In the genomic region with DNA sequence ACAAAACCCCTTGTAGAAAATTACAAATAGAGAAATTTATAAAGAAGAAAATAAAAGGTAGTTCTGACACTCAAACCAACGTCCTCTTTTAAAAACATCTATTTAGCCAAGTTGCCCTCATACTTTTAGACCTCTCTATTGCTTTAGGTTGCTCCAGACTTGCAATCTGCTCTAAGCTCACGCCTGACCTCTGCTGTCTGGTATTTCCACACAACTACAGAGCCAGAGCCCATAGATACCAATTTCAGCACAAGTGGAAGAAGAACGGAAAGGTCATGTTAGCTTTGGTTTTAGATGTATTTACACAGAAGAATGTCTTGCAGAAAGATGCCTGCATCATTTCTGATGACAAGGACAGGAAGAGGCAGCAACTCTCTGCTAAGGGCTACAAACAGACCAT, we compare ENCODE assay signal across 17 mouse cellular contexts. TPM values are rescaled to one million over a fixed set of nuclear protein-coding genes. Genes with fewer than 3 reads are reported as not detected.
DNase-seq lines count a peak whose midpoint lies in the region; ATAC-seq and TF ChIP-seq lines count a peak whose summit lies in the region.
"Had no signal": no experiment of that assay in that cellular context is flagged by ENCODE, and none has a peak within 500 bp of the region (broad histone marks: within the 10 kb centered on the region; RNA-seq: fewer than 3 reads in every experiment).

No protein-coding gene starts in this region.

- 48% methylated on average over 3 of the region's 3 CpGs for WGBS in liver, embryonic 14.5 days (ENCODE audit: insufficient replicate concordance)

- no peak overlapping the region for H3K4me3 ChIP-seq in liver, embryonic 14.5 days (ENCODE audit: insufficient read depth in 1 of 2, low read depth in 2 of 2, low read length in 2 of 2)
- H3K4me3 ChIP-seq: erythroblast, embryonic 14.5 days; hindbrain, embryonic 15.5 days; limb, embryonic 12.5 days had no signal

- H3K36me3 ChIP-seq in liver, embryonic 14.5 days (replicated peaks; ENCODE audit: control insufficient read depth, insufficient read depth, low read depth): no peaks in the 10 kb centered on the region
- H3K36me3 ChIP-seq: hindbrain, embryonic 15.5 days; limb, embryonic 12.5 days had no signal

- intact Hi-C loops in heart, postnatal 14 days (cut with DNase I): loop anchor here (10.0 kb wide), 1 partner anchor 464 kb away; no protein-coding TSS in a partner anchor

- 0 out of 2 replicates have a peak, but pooled peaks have one; percentile 5 for TF ChIP-seq CTCF in liver, embryonic 14.5 days (IDR thresholded peaks at IDR 0.05; ENCODE audit: low read depth)

- H3K27ac ChIP-seq in liver, embryonic 14.5 days: no peak overlapping the region
- H3K27ac ChIP-seq: hindbrain, embryonic 15.5 days; limb, embryonic 12.5 days; macrophage had no signal

- no peak for TF ChIP-seq EP300 in liver, embryonic 14.5 days (IDR thresholded peaks at IDR 0.05; ENCODE audit: low read depth)

- H3K4me2 ChIP-seq in liver, embryonic 14.5 days (ENCODE audit: low read depth): no peak overlapping the region
- H3K4me2 ChIP-seq: hindbrain, embryonic 15.5 days; limb, embryonic 12.5 days had no signal

- peak; percentile 2 to 3 for DNase-seq in heart, postnatal 14 days
- no peak for DNase-seq in heart, adult 9 months (ENCODE audit: low spot score in 2 of 2)
- DNase-seq in liver, embryonic 14.5 days (ENCODE audit: low read depth in 3 of 3, low spot score in 3 of 3): no peak
- DNase-seq in liver: no peak
- peak; percentile 4 for DNase-seq in ES-CJ7 (ENCODE audit: low read depth, low spot score)
- peak; percentile 1 for DNase-seq in R1 (ENCODE audit: low read depth, low spot score)
- DNase-seq: cerebellum, postnatal 36 days; right cerebral cortex, postnatal 4 days had no signal

- H3K9me3 ChIP-seq in liver, embryonic 14.5 days (ENCODE audit: control insufficient read depth, low read length): no peaks in the 10 kb centered on the region
- H3K9me3 ChIP-seq: hindbrain, embryonic 15.5 days; limb, embryonic 12.5 days had no signal

- no peaks in the 10 kb centered on the region for H3K4me1 ChIP-seq in liver, embryonic 14.5 days (replicated peaks; ENCODE audit: control insufficient read depth in 2 of 2, insufficient read depth in 2 of 2, low read length in 1 of 2)
- H3K4me1 ChIP-seq: hindbrain, embryonic 15.5 days; limb, embryonic 12.5 days had no signal

- ATAC-seq in liver, embryonic 14.5 days (ENCODE audit: insufficient read depth): no peak
- ATAC-seq in cerebellum, adult (ENCODE audit: insufficient number of reproducible peaks, low FRiP score, low TSS enrichment): no peak
- ATAC-seq: activated CD4-positive, CD25-positive, alpha-beta regulatory T cell, adult 4 months had no signal

- no peaks in the 10 kb centered on the region for H3K27me3 ChIP-seq in liver, embryonic 14.5 days (ENCODE audit: control insufficient read depth, insufficient read depth, low read length)
- H3K27me3 ChIP-seq: hindbrain, embryonic 15.5 days had no signal

- no peak overlapping the region for H3K9ac ChIP-seq in liver, embryonic 14.5 days (replicated peaks)
- H3K9ac ChIP-seq: hindbrain, embryonic 15.5 days; limb, embryonic 12.5 days had no signal

RNA-seq across cellular contexts. Expression of a gene that starts 32.4 kb away (rescaled TPM):
- total RNA-seq in heart, postnatal 14 days (2021): 1 to 10 TPM; 4.9 to 6.1 TPM
- polyA plus RNA-seq in liver, embryonic 14.5 days (2012; rRNA removed): 6.6 and 9.4 TPM in 2 replicates
- 17.7 and 19.0 TPM in 2 replicates for polyA plus RNA-seq in liver, embryonic 14.5 days (2014; fragmentation: Nextera tagmentation; extraction: Ambion mirVana)

RNA-seq across cellular contexts. Expression of a gene that starts 38.4 kb away (rescaled TPM):
- total RNA-seq in heart, postnatal 14 days (2021): not detected
- 0.11 and 0.19 TPM in 2 replicates for polyA plus RNA-seq in liver, embryonic 14.5 days (2012; rRNA removed)
- polyA plus RNA-seq in liver, embryonic 14.5 days (2014; fragmentation: Nextera tagmentation; extraction: Ambion mirVana): 0.18 TPM in 1 of 2 replicates, not detected in the other
- total RNA-seq: heart, adult 8-10 months had no signal
- polyA plus RNA-seq: activated CD4-positive, CD25-positive, alpha-beta regulatory T cell, adult 4 months; erythroblast, embryonic 14.5 days; limb, embryonic 12.5 days; macrophage had no signal

RNA-seq across cellular contexts. Expression of a gene that starts 56.9 kb away (rescaled TPM):
- total RNA-seq in heart, postnatal 14 days (2021): not detected
- 0.08 TPM in 1 of 2 replicates, not detected in the other for polyA plus RNA-seq in liver, embryonic 14.5 days (2012; rRNA removed)
- polyA plus RNA-seq in liver, embryonic 14.5 days (2014; fragmentation: Nextera tagmentation; extraction: Ambion mirVana): not detected in 2 replicates
- total RNA-seq: heart, adult 8-10 months; layer of hippocampus, adult 8-10 months had no signal
- polyA plus RNA-seq: activated CD4-positive, CD25-positive, alpha-beta regulatory T cell, adult 4 months; erythroblast, embryonic 14.5 days; hindbrain, embryonic 15.5 days; limb, embryonic 12.5 days; macrophage; stomach, embryonic 14.5 days had no signal

Comparison
In these comparisons a context has a peak if more than half of its experiments do, and no peak if none do; other contexts are left out.
1. DNase-seq: peak in heart, postnatal 14 days (2 of 2), ES-CJ7 (single experiment) and R1 (single experiment); none in heart, adult 9 months (0 of 2), liver, embryonic 14.5 days (0 of 3) and liver (single experiment).